Comparison of ENCODE assay signal across 22 mouse cellular contexts in genomic region chr9:122673777-122674176, GRCm38 (mm10).
DNase-seq lines count a peak whose midpoint lies in the region; ATAC-seq and TF ChIP-seq lines count a peak whose summit lies in the region.
"Had no signal": no experiment of that assay in that cellular context is flagged by ENCODE, and none has a peak within 500 bp of the region (broad histone marks: within the 10 kb centered on the region; RNA-seq: fewer than 3 reads in every experiment).

No protein-coding gene starts in this region.

- H3K36me3 ChIP-seq in heart, embryonic 13.5 days: no peaks in the 10 kb centered on the region
- H3K36me3 ChIP-seq in hindbrain, postnatal 0 days (ENCODE audit: insufficient read depth, low read length): peaks cover 5% of the 10 kb centered on the region; the same call in 1 of the 2 replicates
- no peaks in the 10 kb centered on the region for H3K36me3 ChIP-seq in hindbrain, embryonic 12.5 days
- peaks cover 2% of the 10 kb centered on the region; the same call in 1 of the 2 replicates for H3K36me3 ChIP-seq in neural tube, embryonic 13.5 days
- H3K36me3 ChIP-seq: limb, embryonic 12.5 days; midbrain, embryonic 10.5 days had no signal

- H3K9ac ChIP-seq in heart, embryonic 13.5 days: no peak overlapping the region
- H3K9ac ChIP-seq in hindbrain, postnatal 0 days (replicated peaks; ENCODE audit: low read length): no peak overlapping the region
- no peak overlapping the region for H3K9ac ChIP-seq in hindbrain, embryonic 12.5 days
- H3K9ac ChIP-seq in neural tube, embryonic 13.5 days: no peak overlapping the region
- H3K9ac ChIP-seq: limb, embryonic 12.5 days; liver, postnatal 0 days had no signal

- H3K27ac ChIP-seq in heart, embryonic 13.5 days (replicated peaks): peak overlapping the region; percentile 53
- no peak overlapping the region for H3K27ac ChIP-seq in hindbrain, postnatal 0 days
- no peak overlapping the region for H3K27ac ChIP-seq in hindbrain, embryonic 12.5 days
- 0 out of 2 replicates have a peak overlapping the region, but pooled peaks have one; percentile 24 for H3K27ac ChIP-seq in neural tube, embryonic 13.5 days (replicated peaks)
- H3K27ac ChIP-seq: limb, embryonic 12.5 days; midbrain, embryonic 10.5 days had no signal

- DNase-seq in cerebellum, postnatal 10 days: peak; percentile 27 to 50
- no peak for DNase-seq in cerebellum, adult 11-12 months
- DNase-seq in heart, adult 11 months: no peak
- DNase-seq in hindbrain, postnatal 0 days (ENCODE audit: low spot score): peak; percentile 13
- no peak for DNase-seq in adrenal gland, adult 18-20 months (ENCODE audit: low spot score in 2 of 2)
- DNase-seq: adrenal gland, postnatal 10 days; cerebellum, adult 8-10 months; gastrocnemius, postnatal 25 days; kidney, adult 8-10 months; kidney, postnatal 10 days; liver, postnatal 0 days had no signal

- 0 out of 2 replicates have a peak, but pooled peaks cover 6% of the 10 kb centered on the region for H3K27me3 ChIP-seq in heart, embryonic 13.5 days (replicated peaks)
- no peaks in the 10 kb centered on the region; the same call in 1 of the 2 replicates for H3K27me3 ChIP-seq in hindbrain, postnatal 0 days (ENCODE audit: insufficient read depth, low read length)
- no peaks in the 10 kb centered on the region for H3K27me3 ChIP-seq in hindbrain, embryonic 12.5 days
- no peaks in the 10 kb centered on the region for H3K27me3 ChIP-seq in neural tube, embryonic 13.5 days
- H3K27me3 ChIP-seq: limb, embryonic 12.5 days had no signal

- ATAC-seq in heart, embryonic 13.5 days (ENCODE audit: extremely low read depth, insufficient number of reproducible peaks, low FRiP score, low TSS enrichment): no peak
- no peak for ATAC-seq in hindbrain, postnatal 0 days
- ATAC-seq in hindbrain, embryonic 12.5 days (ENCODE audit: low FRiP score): no peak
- no peak for ATAC-seq in neural tube, embryonic 13.5 days (ENCODE audit: low read depth)
- ATAC-seq: activated CD4-positive, CD25-positive, alpha-beta regulatory T cell, adult 4 months; forebrain, embryonic 14.5 days; liver, postnatal 0 days; lung, postnatal 0 days; midbrain, embryonic 16.5 days had no signal

- peaks cover 20% of the 10 kb centered on the region for H3K4me1 ChIP-seq in heart, embryonic 13.5 days
- no peaks in the 10 kb centered on the region for H3K4me1 ChIP-seq in hindbrain, postnatal 0 days (ENCODE audit: insufficient read depth, low read length)
- peaks cover 9% of the 10 kb centered on the region; the same call in 1 of the 2 replicates for H3K4me1 ChIP-seq in hindbrain, embryonic 12.5 days
- peaks cover 32% of the 10 kb centered on the region for H3K4me1 ChIP-seq in neural tube, embryonic 13.5 days (replicated peaks)
- H3K4me1 ChIP-seq: limb, embryonic 12.5 days had no signal

- no peak overlapping the region for H3K4me3 ChIP-seq in heart, embryonic 13.5 days
- H3K4me3 ChIP-seq in hindbrain, postnatal 0 days (ENCODE audit: low read length): no peak overlapping the region
- H3K4me3 ChIP-seq in hindbrain, embryonic 12.5 days: no peak overlapping the region
- H3K4me3 ChIP-seq in neural tube, embryonic 13.5 days: no peak overlapping the region
- H3K4me3 ChIP-seq: limb, embryonic 12.5 days; midbrain, embryonic 10.5 days; myocyte had no signal

- whole genome bisulfite sequencing in heart, embryonic 13.5 days: 38% methylated on average over 3 of the region's 3 CpGs
- 18% methylated on average over 3 of the region's 3 CpGs for WGBS in hindbrain, postnatal 0 days
- 69% methylated on average over 3 of the region's 3 CpGs for WGBS in hindbrain, embryonic 12.5 days
- 37% methylated on average over 3 of the region's 3 CpGs for WGBS in neural tube, embryonic 13.5 days

- no peak for TF ChIP-seq CTCF in hindbrain, postnatal 0 days (IDR thresholded peaks at IDR 0.05; ENCODE audit: low read depth)

- H3K4me2 ChIP-seq in heart, embryonic 13.5 days: no peak overlapping the region
- no peak overlapping the region for H3K4me2 ChIP-seq in hindbrain, postnatal 0 days (ENCODE audit: low read depth, low read length)
- H3K4me2 ChIP-seq in hindbrain, embryonic 12.5 days (replicated peaks): no peak overlapping the region
- no peak overlapping the region for H3K4me2 ChIP-seq in neural tube, embryonic 13.5 days
- H3K4me2 ChIP-seq: limb, embryonic 12.5 days; liver, embryonic 11.5 days had no signal

- no peaks in the 10 kb centered on the region for H3K9me3 ChIP-seq in heart, embryonic 13.5 days
- no peaks in the 10 kb centered on the region for H3K9me3 ChIP-seq in hindbrain, postnatal 0 days (ENCODE audit: low read length)
- H3K9me3 ChIP-seq in hindbrain, embryonic 12.5 days (replicated peaks): no peaks in the 10 kb centered on the region
- no peaks in the 10 kb centered on the region for H3K9me3 ChIP-seq in neural tube, embryonic 13.5 days
- H3K9me3 ChIP-seq: limb, embryonic 12.5 days; midbrain, embryonic 10.5 days had no signal

Comparison
In these comparisons a context has a peak if more than half of its experiments do, and no peak if none do; other contexts are left out.
1. DNase-seq: peak in cerebellum, postnatal 10 days (2 of 2) and hindbrain, postnatal 0 days (single experiment); none in cerebellum, adult 11-12 months (single experiment), heart, adult 11 months (single experiment) and adrenal gland, adult 18-20 months (0 of 2).
2. H3K27ac ChIP-seq: peak in heart, embryonic 13.5 days (single experiment) and neural tube, embryonic 13.5 days (single experiment); none in hindbrain, postnatal 0 days (single experiment) and hindbrain, embryonic 12.5 days (single experiment).